Mouse (Mus musculus) hindbrain, embryonic 15.5 days (tissue): ENCODE data around the gene Sorcs1. TPM values are rescaled to one million over a fixed set of nuclear protein-coding genes. Genes with fewer than 3 reads are reported as not detected.

ENCODE experiments used
- ATAC-seq: fragments of 200-750 bp; cut with Nextera tagmentation; 2 replicates; pipeline ENCODE4 v1.8.0; 2017; ENCODE audit warnings: low read depth, moderate number of reproducible peaks, moderate TSS enrichment; ENCODE audit not compliant: low FRiP score
- H3K27ac ChIP-seq: fragments of 300-500 bp; sonication (generic); replicated peaks from 2 replicates; pipeline ENCODE4 v1.5.1; 2015; ENCODE audit warnings: mild to moderate bottlenecking, inconsistent platforms
- H3K27me3 ChIP-seq: fragments of 300-500 bp; sonication (generic); 2 replicates; pipeline ENCODE4 v1.6.1; 2015; ENCODE audit warnings: control low read depth, inconsistent platforms
- H3K36me3 ChIP-seq: fragments of 300-500 bp; sonication (generic); 2 replicates; pipeline ENCODE4 v1.6.1; 2015; ENCODE audit warnings: control low read depth, inconsistent platforms
- H3K4me1 ChIP-seq: fragments of 300-500 bp; sonication (generic); replicated peaks from 2 replicates; pipeline ENCODE4 v1.6.1; 2015; ENCODE audit warnings: control low read depth, inconsistent platforms
- H3K4me2 ChIP-seq: fragments of 300-500 bp; sonication (generic); 2 replicates; pipeline ENCODE4 v1.6.1; 2015; ENCODE audit warnings: moderate library complexity, mild to moderate bottlenecking, inconsistent platforms
- H3K4me3 ChIP-seq: fragments of 300-500 bp; sonication (generic); 2 replicates; pipeline ENCODE4 v1.5.1; 2015; ENCODE audit warnings: mild to moderate bottlenecking, inconsistent platforms
- H3K9ac ChIP-seq: fragments of 300-500 bp; sonication (generic); 2 replicates; pipeline ENCODE4 v1.6.1; 2015; ENCODE audit warnings: inconsistent platforms
- H3K9me3 ChIP-seq: fragments of 300-500 bp; sonication (generic); 2 replicates; pipeline ENCODE4 v1.6.1; 2016; ENCODE audit warnings: control low read depth, inconsistent platforms
- WGBS: fragments of 180-500 bp; shearing (Covaris S2); methylation state at CpG from one replicate; pipeline ENCODE4 v1.1.7; 2015; 5-methylcytosine and 5-hydroxymethylcytosine counted together
- polyA plus RNA-seq: library from polyadenylated mRNA; unstranded; fragments of >200 nt; fragmentation: Nextera tagmentation; extraction: Ambion mirVana; gene quantifications from 2 replicates; pipeline ENCODE4 v1.2.1, GENCODE M21; 2015

Gene Sorcs1
- polyA plus RNA-seq, 1 experiment from 2014 or later = 19.4 TPM

GRCm38 (mm10) chr19:50326151-50326550 lies 352.3 kb downstream of the Sorcs1 start:
- H3K36me3 ChIP-seq = no peaks in the 10 kb centered on the region
- no peak overlapping the region for H3K4me2 ChIP-seq
- no peaks in the 10 kb centered on the region for H3K9me3 ChIP-seq
- no peak overlapping the region for H3K27ac ChIP-seq
- H3K4me3 ChIP-seq = no peak overlapping the region
- 54% methylated on average over 3 of the region's 3 CpGs for WGBS
- ATAC-seq = no peak
- H3K27me3 ChIP-seq = no peaks in the 10 kb centered on the region
- no peak overlapping the region for H3K9ac ChIP-seq
- no peaks in the 10 kb centered on the region for H3K4me1 ChIP-seq

GRCm38 (mm10) chr19:50325686-50326085 lies 352.8 kb downstream of the Sorcs1 start:
- H3K27me3 ChIP-seq = no peaks in the 10 kb centered on the region
- H3K4me3 ChIP-seq = no peak overlapping the region
- H3K27ac ChIP-seq = no peak overlapping the region
- ATAC-seq = peak; percentile 27; the same call in 1 of the 2 replicates
- 95% methylated on average over 10 of the region's 10 CpGs for WGBS
- H3K4me1 ChIP-seq = no peaks in the 10 kb centered on the region
- no peaks in the 10 kb centered on the region for H3K9me3 ChIP-seq
- H3K9ac ChIP-seq = no peak overlapping the region
- H3K4me2 ChIP-seq = no peak overlapping the region
- H3K36me3 ChIP-seq = no peaks in the 10 kb centered on the region

- no peak overlapping the region for H3K4me3 ChIP-seq
- H3K9me3 ChIP-seq = no peaks in the 10 kb centered on the region
- H3K4me2 ChIP-seq = no peak overlapping the region
- H3K27me3 ChIP-seq = no peaks in the 10 kb centered on the region
- 73% methylated on average over 2 of the region's 2 CpGs for WGBS
- H3K36me3 ChIP-seq = no peaks in the 10 kb centered on the region
- H3K27ac ChIP-seq = no peak overlapping the region
- no peak for ATAC-seq
- no peaks in the 10 kb centered on the region for H3K4me1 ChIP-seq
- H3K9ac ChIP-seq = no peak overlapping the region
These were observed 371.4 kb downstream of the Sorcs1 start for GRCm38 (mm10) chr19:50307046-50307445.

GRCm38 (mm10) chr19:50294205-50294604 lies 384.2 kb downstream of the Sorcs1 start:
- H3K9ac ChIP-seq = no peak overlapping the region
- H3K4me2 ChIP-seq = no peak overlapping the region
- no peaks in the 10 kb centered on the region for H3K27me3 ChIP-seq
- H3K9me3 ChIP-seq = no peaks in the 10 kb centered on the region
- ATAC-seq = no peak
- no peak overlapping the region for H3K4me3 ChIP-seq
- H3K27ac ChIP-seq = no peak overlapping the region
- 93% methylated on average over 7 of the region's 7 CpGs for WGBS
- no peaks in the 10 kb centered on the region for H3K36me3 ChIP-seq
- no peaks in the 10 kb centered on the region for H3K4me1 ChIP-seq

GRCm38 (mm10) chr19:50264450-50264849 lies 414.0 kb downstream of the Sorcs1 start:
- ATAC-seq = no peak
- WGBS = 86% methylated on average over 1 of the region's 1 CpGs
- no peak overlapping the region for H3K9ac ChIP-seq
- H3K4me1 ChIP-seq = peaks cover under 1% of the 10 kb centered on the region; the same call in 1 of the 2 replicates
- H3K36me3 ChIP-seq = no peaks in the 10 kb centered on the region
- H3K9me3 ChIP-seq = no peaks in the 10 kb centered on the region
- no peak overlapping the region for H3K27ac ChIP-seq
- no peak overlapping the region for H3K4me3 ChIP-seq
- H3K27me3 ChIP-seq = 0 out of 2 replicates have a peak, but pooled peaks cover 5% of the 10 kb centered on the region
- H3K4me2 ChIP-seq = no peak overlapping the region

GRCm38 (mm10) chr19:50258718-50259413 lies 419.6 kb downstream of the Sorcs1 start:
- Histone ChIP-seq H3K27ac (no peak overlapping the region), H3K36me3 (no peaks in the 10 kb centered on the region), H3K9me3 (no peaks in the 10 kb centered on the region), H3K4me3 (no peak overlapping the region), H3K4me2 (no peak overlapping the region), H3K9ac (no peak overlapping the region), H3K4me1 (peaks cover 5% of the 10 kb centered on the region; the same call in 1 of the 2 replicates), H3K27me3 (0 out of 2 replicates have a peak, but pooled peaks cover 3% of the 10 kb centered on the region)
- no peak for ATAC-seq
- 39% methylated on average over 16 of the region's 16 CpGs for WGBS

GRCm38 (mm10) chr19:50220476-50220875 lies 458.0 kb downstream of the Sorcs1 start:
- Histone ChIP-seq H3K27ac (no peak overlapping the region), H3K4me2 (no peak overlapping the region), H3K9me3 (no peaks in the 10 kb centered on the region), H3K27me3 (no peaks in the 10 kb centered on the region), H3K4me1 (no peaks in the 10 kb centered on the region), H3K4me3 (no peak overlapping the region), H3K36me3 (no peaks in the 10 kb centered on the region), H3K9ac (no peak overlapping the region)
- ATAC-seq = no peak
- 65% methylated on average over 5 of the region's 5 CpGs for WGBS

- no peaks in the 10 kb centered on the region for H3K36me3 ChIP-seq
- ATAC-seq = peak; percentile 77; the same call in 1 of the 2 replicates
- H3K27ac ChIP-seq = peak overlapping the region; percentile 61
- no peak overlapping the region for H3K4me3 ChIP-seq
- no peaks in the 10 kb centered on the region for H3K27me3 ChIP-seq
- peaks cover 8% of the 10 kb centered on the region; the same call in 1 of the 2 replicates for H3K4me1 ChIP-seq
- WGBS = 29% methylated on average over 7 of the region's 7 CpGs
- H3K9me3 ChIP-seq = no peaks in the 10 kb centered on the region
- peak overlapping the region; percentile 15; the same call in 1 of the 2 replicates for H3K4me2 ChIP-seq
- no peak overlapping the region for H3K9ac ChIP-seq
These were observed 463.8 kb downstream of the Sorcs1 start for GRCm38 (mm10) chr19:50214466-50215228.

- Histone ChIP-seq H3K4me2 (no peak overlapping the region), H3K4me1 (peaks cover 8% of the 10 kb centered on the region; the same call in 1 of the 2 replicates), H3K4me3 (no peak overlapping the region), H3K9me3 (no peaks in the 10 kb centered on the region), H3K9ac (no peak overlapping the region), H3K27ac (no peak overlapping the region), H3K27me3 (no peaks in the 10 kb centered on the region), H3K36me3 (no peaks in the 10 kb centered on the region)
- no peak for ATAC-seq
- WGBS = 42% methylated on average over 7 of the region's 7 CpGs
These were observed 468.0 kb downstream of the Sorcs1 start for GRCm38 (mm10) chr19:50210456-50210855.

- Histone ChIP-seq H3K9me3 (no peaks in the 10 kb centered on the region), H3K4me2 (no peak overlapping the region), H3K36me3 (no peaks in the 10 kb centered on the region), H3K9ac (no peak overlapping the region), H3K4me1 (no peaks in the 10 kb centered on the region), H3K27me3 (no peaks in the 10 kb centered on the region), H3K27ac (no peak overlapping the region), H3K4me3 (no peak overlapping the region)
- no peak for ATAC-seq
- WGBS = 66% methylated on average over 6 of the region's 6 CpGs
These were observed 474.1 kb downstream of the Sorcs1 start for GRCm38 (mm10) chr19:50204341-50204740.

GRCm38 (mm10) chr19:50196592-50196991 lies 481.9 kb downstream of the Sorcs1 start:
- WGBS = 73% methylated on average over 1 of the region's 1 CpGs
- Histone ChIP-seq H3K4me2 (no peak overlapping the region), H3K36me3 (no peaks in the 10 kb centered on the region), H3K27me3 (no peaks in the 10 kb centered on the region), H3K4me1 (no peaks in the 10 kb centered on the region), H3K9me3 (no peaks in the 10 kb centered on the region), H3K9ac (no peak overlapping the region), H3K4me3 (no peak overlapping the region), H3K27ac (no peak overlapping the region)
- no peak for ATAC-seq
